Mouse (Mus musculus): ENCODE results near the gene Slc38a4.
A peak's percentile ranks its signal among the peaks of the same experiment; 100 is the strongest.

Slc38a4 gene

DNA sequence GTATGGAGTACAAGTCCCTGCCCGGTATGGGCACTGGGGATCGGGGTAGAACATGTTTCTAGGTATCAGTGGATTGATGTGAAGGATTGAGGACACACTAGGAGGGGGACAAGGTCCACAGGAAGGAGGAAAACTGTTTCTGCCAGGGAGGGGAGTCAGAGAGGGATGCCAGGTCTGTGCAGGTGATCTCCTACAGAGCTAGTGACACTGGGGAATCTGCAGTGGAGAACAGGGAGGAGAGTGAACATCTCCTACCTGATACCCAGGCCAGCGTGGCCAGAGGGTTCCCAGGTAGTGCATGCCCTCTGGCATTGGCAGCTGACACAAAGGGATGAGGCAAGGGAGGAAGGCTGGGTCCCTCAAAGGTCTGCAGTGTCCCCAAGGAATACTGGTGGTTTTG lies 89.4 kb downstream of the Slc38a4 start:
- no peak for DNase-seq

DNA sequence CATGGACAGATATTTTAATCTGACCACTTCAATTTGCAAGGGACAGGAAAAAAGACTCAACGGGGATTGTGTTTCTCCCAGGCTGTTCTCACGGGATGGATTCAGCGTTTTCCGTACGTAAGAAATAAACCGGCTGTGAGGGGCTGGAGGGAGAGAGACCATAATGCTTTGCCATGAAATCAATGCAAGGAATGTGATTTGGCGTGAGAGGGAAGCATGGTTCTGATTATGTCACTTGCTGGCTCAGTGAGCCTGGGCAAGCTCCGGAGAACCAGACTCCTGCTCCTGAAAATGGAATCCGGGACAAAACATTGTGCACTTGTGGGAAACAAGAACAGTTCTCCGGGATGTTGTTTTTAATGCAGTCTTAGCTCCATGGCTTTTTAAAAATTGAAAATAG lies 92.0 kb downstream of the Slc38a4 start:
- no peak for DNase-seq

GRCm38 (mm10) chr15:96963318-96963717 lies 92.4 kb downstream of the Slc38a4 start:
- DNase-seq = no peak

DNA sequence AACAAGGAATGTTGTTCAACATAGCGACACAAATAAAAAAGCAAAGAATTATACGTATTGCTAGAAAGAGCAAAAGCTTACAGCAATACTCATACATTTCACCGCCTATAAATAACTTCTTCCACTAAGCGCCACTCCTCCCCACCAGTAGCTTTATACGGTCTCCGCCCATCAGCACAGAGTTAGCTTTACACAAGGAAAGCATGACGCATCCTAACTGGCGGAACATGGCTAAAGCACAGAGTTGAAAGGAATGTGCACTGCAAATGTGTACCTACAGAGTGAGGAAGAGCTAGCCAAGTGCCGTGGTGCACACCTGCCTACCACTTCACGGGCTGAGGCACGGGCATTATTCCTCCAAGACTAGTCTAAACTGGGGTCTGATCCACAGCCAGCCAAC lies 95.4 kb downstream of the Slc38a4 start:
- no peak for DNase-seq

DNA sequence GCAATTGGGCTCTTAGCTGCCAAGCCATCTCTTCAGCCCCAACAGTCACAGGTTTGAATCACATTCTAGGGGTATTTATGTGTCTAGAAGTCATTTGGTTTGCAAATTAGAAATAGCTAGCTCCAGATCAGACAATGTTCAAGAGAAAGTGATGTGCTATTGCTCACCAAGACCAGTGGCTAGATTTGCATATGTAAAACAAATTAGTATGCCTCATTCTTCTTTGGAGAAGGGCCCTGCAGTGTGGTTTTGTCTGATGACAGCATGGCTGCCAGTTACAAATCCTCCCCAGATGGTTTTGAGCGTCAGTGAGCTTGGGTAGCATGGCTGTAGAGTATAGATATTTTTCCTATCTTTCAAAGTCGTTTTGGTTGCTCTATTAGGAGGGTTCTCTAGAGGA lies 96.5 kb downstream of the Slc38a4 start:
- no peak for DNase-seq

DNA sequence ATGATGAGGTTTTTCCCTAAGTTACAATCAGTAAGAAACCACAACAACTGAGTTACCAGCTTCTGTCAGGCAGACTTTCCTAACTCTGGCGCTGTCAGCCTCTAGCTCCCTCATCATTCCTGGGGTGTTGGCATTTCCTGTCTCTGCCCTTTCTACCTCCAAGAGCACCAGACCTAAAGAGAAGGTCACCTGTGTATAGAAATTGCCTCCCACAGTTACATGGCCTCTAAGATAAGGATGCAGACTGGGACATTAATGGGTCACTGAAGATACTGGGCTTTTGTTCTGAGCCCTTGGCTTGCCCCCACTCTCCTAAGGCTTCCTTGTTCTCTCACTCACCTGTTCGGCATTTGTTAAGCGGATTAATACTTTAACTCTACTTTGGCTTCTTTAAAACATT lies 99.1 kb downstream of the Slc38a4 start:
- DNase-seq = no peak

- DNase-seq = no peak
These were observed 101.4 kb downstream of the Slc38a4 start for GRCm38 (mm10) chr15:96954389-96954788.

DNA sequence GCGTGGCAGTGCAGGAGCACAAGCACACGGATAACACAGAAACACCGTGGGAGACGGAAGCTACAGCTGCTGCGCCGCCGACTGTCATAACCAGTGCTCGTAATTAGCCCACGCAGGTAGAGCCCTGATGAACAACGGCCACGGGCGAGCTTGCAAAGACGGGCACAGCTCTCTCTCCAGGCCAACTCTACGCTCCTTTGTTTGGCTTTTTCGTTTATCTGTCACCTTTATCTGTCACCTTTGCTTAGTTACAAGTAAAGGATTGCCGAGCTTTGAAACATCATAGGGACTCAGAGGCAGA lies 101.9 kb downstream of the Slc38a4 start:
- DNase-seq = no peak

GRCm38 (mm10) chr15:96953112-96953937 lies 102.4 kb downstream of the Slc38a4 start:
- peak; percentile 53 to 74 for DNase-seq

- no peak for DNase-seq
These were observed 103.3 kb downstream of the Slc38a4 start for GRCm38 (mm10) chr15:96952488-96952887.

DNA sequence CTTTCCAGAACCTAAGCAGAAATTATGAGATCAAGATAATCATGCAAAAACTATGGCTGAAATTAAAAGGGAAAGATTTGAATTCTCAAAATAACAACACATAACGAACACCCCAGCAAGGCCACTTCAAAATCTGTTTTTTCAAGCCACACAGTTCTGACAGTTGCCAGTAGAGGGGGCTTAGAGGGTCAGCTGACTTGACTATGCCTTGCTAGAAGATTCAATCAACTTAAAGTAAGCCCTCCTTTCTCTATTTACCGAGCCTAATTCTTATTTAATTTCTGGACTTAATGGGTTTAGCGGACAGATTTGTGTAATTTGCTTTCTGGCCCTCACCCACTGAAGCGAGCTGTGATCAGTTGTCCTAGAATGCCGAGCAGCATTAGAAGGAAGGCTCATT lies 104.0 kb downstream of the Slc38a4 start:
- DNase-seq = no peak

DNA sequence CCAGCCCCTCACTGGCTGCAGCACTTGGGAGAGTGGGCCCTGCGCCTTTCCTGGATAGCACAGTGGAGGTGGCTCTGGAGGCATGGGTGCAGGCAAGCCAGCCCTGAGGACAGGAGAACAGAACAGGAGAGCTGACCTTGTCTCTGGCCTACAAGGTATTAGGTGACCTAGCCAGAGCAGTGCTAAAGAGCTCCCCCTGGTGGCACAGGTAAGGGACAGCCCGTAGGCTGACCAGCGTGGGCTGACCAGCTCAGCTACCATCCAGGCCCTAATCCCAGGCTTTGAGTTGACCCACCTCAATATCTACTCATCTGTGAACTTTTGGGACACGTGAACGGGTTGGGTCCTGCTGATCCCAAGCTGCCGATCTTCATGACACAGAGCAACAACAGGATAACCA lies 107.3 kb downstream of the Slc38a4 start:
- peak; percentile 53 to 59 for DNase-seq
